Mouse (Mus musculus) embryo, embryonic 9.5 days (tissue): ENCODE data around the gene Pcna.

Experiments used
- DNase-seq: peaks from one replicate; pipeline ENCODE4 v3.0.0-alpha.2; 2017; ENCODE audit errors: extremely low spot score

Pcna gene

DNA sequence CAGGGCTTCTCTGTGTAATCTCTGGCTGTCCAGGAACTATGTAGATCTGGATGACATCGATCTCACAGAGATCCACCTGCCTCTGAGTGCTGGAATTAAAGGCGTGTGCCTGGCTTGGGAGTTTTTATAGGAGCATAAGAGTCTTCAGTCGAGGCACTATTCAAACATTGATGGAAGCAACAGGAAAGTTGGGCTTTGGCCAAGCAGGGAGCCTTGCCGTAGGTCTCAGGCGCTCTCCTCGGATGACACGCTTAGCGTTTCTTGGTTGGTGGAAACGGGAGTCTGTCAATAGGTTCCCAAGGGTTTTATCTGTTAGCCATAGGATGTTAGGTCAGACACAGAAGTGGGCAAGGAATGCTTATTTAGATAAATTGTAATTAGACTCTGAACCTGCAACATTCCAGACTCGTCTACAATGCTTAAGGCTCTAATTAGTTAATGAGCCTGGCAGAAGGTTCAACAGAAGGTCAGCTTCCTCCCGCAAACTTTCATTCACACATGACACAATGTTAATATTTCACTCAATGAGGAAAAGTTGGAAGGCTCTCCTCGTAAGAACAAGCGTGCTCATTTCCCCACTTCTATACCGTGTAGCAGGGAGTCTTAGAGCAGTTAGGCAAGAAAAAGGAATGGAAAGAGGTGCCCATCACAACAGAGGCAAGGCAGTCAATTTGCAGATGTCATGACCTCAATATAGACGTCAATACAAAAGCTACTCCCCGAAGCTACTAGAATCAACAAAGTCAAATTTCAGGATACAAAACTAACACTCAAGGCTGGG is 18.9 kb downstream of the Pcna start:
- no peak for DNase-seq

DNA sequence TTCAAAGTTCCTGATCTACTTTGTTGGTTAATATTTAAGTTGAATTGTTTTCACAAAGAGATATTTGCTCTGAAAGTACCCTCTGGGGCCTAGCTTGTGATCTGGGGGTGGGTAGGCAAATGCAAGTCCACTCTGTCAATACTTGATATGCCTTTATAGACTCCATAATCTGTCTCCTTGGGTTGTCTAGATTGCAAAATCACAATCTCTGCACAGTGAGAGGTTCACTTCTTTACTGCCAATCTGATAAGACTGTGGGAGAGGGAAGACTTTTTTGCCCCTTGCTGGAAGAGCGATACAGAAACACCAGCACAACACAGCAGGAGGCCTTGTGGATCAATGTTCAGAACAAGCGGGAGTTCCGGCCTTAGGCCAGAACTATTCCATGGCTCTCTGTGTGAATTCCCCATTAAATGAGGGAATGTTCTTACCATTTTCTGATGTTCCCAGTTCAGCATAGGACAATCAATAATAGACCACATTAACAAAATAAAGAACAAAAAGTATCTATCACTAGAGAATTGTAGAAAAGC is 20.6 kb downstream of the Pcna start:
- no peak for DNase-seq

DNA sequence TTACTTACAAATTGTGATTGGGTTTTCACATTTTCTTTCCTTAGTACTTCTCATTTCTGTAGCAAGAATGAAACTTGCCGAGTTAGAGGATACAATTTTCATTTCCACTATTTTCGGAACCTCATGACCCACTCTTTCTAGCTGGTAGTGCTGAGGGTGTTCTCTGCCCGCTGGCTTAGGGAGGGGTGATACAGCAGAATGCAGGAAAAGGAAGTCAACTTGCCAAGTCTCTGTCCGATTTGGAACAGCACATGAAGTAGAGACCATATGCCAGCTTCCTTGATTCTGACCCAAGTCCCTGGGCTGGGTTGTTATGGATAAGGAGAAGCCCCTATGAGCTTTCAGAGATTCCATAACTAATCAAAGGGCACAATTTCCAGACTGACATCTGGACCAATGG is 28.8 kb downstream of the Pcna start:
- DNase-seq: no peak

DNA sequence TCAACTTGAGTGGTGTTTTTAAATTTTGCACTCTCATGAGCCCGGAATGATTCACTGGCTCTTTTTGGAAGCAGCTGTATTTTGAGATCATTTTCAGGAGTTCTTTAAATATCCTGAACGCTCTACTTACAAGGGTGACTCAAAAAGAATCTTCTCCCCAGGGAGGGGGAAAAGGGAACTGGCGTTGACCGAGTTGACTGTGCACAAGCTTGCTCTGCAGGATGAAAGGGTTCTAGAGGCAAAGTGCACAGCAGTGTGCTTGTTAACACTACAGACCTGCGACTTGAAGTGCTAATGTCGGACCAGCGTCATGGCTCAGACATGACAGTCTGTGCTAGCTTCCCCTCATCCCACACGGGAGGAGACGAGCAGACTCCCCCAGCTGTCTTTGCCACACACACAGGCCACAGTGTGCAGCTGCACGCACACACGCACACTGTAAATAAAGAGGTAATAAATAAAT is 31.5 kb downstream of the Pcna start:
- no peak for DNase-seq

DNA sequence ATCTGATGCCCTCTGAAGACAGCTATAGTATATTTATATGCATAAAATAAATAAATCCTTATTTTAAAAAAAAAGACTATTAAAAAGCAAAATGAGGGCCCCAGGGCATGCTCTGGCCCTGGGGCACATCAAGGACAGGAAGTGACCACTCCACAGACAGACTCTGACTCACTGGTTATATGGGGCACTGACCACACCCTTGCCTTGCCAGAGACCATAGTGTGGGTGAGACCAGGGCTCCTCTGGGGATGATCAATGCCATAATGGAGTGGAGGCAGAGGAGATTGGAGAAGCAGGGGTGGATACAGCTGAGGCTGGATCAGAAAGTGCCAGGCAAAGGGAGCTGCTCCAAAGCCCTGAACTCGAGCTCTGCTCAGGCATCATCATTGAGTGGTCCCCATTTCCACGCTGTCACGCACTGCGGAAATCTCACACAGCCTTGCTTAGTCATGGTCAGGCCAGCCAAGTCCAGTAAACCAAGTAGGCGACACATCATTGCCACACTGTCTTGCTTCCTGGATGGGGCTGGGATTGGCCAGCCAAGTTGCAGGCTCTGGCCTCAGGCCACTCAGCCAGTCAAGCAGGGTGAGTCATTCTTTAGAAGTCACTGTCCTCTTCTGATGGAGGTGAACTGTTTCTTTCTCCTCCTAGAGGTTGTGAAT is 41.0 kb downstream of the Pcna start:
- DNase-seq: no peak

DNA sequence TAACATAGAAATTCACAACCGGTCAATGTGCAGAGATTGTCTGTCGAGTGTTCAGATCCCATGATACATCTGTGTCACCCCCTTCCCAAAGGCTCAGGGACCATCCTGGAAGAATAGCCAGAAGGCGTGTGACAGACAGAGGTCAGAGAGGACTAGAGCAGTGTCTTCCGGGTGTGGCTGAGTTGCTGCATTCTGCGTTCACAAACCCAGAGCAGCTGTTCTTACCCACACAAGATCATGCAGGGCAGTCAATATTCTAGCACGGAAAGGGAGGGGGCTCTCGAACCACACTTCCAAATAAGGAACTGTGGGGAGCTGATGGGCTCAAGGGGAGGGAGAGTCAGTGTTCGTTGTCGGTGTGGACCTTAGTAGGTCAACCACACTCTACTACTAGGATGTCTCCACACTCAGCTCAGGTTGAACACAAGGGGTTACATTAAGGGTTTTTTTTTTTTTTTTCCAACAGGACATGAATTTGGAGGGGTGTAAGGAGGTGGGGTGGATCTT is 42.3 kb downstream of the Pcna start:
- no peak for DNase-seq

DNA sequence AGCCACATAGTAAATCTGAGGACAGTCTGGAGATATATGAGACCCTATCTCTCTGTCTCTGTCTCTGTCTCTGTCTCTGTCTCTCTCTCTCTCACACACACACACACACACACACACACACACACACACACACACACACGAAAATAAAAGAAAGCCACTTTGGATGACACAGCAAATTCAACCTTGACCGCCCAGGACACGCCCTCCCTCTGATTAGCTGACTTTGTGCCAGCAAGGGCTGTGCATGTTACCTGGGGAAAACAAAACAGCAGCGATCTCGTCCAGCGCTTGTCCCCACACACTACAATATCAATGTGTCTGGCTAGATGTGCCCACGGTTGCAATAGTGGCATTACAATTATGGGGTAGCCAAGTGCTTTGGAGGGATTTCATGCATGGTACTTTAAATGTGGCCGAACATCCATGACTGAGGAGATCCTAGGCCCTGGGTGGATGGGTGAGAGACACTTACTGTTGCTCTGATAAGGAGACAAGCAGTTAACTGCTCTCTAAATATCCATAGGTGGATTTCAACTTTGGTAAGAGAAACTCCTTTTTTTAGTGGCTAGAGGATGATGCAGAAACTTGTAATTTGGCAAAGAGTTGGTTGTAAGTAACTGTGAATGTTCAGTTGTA is 44.8 kb downstream of the Pcna start:
- no peak for DNase-seq

DNA sequence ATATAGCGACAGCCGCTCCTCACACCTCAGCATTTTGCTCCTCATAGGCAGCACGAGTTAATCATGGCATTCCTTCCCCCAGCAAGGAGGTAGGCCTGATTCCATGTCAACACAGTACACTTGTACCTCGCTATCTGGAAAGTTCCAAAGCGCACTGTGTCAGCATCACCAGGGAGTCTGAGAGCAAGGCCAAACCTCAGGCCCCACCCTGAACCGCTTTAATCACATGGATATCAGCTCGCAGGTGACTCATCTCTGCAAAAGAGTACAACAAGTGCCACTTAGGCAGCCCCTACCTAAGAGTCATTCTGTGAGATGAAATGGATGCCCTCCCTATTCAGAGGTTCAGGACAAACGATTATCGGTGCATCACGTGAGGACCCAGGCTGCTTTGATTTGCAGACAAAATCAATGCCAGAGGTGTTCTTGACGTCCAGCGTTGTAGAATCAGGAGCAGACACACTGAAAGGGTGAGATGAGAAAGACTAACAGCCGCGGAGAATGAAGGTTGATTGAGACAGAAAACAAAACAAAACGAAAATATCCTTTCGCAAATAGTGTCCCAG is 46.7 kb downstream of the Pcna start:
- no peak for DNase-seq

DNA sequence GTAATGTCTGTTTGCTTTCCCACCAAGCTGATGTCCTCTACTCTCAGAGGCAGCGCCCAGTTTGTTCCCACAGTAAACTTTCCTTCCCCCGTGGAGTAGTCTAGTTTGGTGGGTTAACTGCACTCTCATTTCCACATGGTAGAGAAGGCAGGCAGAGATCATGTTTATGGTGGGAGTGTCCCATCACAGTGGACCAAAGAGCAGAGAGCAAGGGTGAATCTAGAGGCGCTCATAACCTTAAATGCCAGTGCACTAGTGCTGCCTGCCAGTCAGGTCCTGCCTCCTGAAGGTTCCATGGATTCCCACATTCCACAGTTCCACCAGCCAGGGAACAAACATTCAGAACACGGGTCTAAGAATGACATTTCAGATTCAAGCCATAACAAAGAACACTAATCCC is 47.6 kb downstream of the Pcna start:
- no peak for DNase-seq

DNA sequence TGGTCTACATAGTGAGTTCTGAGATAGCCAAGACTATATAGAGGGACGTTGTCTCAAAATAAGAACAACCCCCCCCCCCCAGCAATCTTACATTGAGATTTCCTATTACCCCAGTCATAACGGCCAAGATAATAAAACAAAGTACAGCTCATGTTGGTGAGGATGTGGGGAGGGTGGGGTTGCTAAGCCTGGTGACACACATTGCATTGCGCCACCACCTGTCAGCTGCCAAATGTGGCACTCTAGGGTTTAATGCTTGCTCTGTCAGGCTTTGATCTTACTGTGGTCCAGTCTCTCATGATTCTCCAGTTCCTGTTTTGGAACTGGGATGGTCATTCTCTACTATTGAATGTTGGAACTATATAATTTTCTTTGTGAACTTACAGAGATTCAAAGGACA is 49.3 kb downstream of the Pcna start:
- no peak for DNase-seq

DNA sequence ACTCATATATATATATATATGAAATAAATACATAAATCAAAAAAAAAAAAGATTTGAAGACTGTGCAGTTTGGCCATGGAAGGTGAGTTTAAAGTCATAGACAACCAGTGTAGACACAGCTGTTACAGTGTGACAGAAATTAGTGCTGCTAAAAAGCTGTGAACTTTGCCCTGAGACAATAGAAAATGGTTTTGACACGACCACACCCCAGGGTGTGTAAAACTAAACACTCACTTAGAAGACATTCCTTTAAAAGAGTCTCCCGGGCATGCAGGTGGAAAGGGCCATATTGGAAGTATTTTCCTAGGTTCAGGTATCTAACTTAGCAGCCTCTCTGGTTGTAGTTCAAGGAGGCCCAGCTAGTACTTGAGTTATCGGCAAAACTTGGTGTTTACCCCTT is 49.9 kb downstream of the Pcna start:
- no peak for DNase-seq
